In the genomic region with DNA sequence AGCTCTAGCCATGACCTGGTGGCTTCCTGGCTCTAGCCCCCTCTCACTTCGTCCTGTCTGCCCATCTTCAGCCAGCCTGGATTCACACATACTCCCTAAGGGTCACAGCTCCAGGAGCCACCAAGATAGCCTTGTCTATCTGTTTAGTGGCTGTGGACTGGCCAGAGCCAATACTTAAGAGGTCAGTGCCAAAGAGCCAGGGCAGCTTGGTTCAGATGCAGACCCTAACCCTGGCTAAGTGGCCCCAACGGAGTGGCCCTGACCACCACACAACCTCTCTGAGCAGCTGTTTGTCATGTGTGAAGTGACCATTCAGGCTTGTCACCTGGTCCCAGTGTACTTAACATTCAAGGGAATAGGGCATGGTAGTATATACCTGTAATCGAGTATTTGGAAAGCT, we compare ENCODE assay signal across 18 mouse cellular contexts. TPM values are rescaled to one million over a fixed set of nuclear protein-coding genes. Genes with fewer than 3 reads are reported as not detected.
DNase-seq lines count a peak whose midpoint lies in the region; ATAC-seq and TF ChIP-seq lines count a peak whose summit lies in the region.
"Had no signal": no experiment of that assay in that cellular context is flagged by ENCODE, and none has a peak within 500 bp of the region (broad histone marks: within the 10 kb centered on the region; RNA-seq: fewer than 3 reads in every experiment).

No protein-coding gene starts in this region.

- 93% methylated on average over 3 of the region's 3 CpGs for whole genome bisulfite sequencing in heart, adult 2 months
- 78% methylated on average over 3 of the region's 3 CpGs for WGBS in heart, embryonic 11.5 days (ENCODE audit: insufficient replicate concordance)

- no peak overlapping the region for H3K4me2 ChIP-seq in heart, embryonic 11.5 days
- H3K4me2 ChIP-seq: hindbrain, embryonic 14.5 days; intestine, embryonic 15.5 days; limb, embryonic 15.5 days; neural tube, embryonic 12.5 days had no signal

- H3K36me3 ChIP-seq in heart, adult 2 months (ENCODE audit: control insufficient read depth, insufficient read depth, low read length): no peaks in the 10 kb centered on the region
- no peaks in the 10 kb centered on the region for H3K36me3 ChIP-seq in heart, embryonic 11.5 days (ENCODE audit: control insufficient read depth, insufficient read depth, low read length)
- H3K36me3 ChIP-seq: intestine, embryonic 15.5 days; limb, embryonic 15.5 days; midbrain, embryonic 10.5 days; neural tube, embryonic 12.5 days had no signal

- TF ChIP-seq EP300 in heart, adult 2 months (IDR thresholded peaks at IDR 0.05; ENCODE audit: insufficient read depth, low read depth, low read length): no peak

- no peak overlapping the region for H3K4me3 ChIP-seq in heart, adult 2 months
- H3K4me3 ChIP-seq in heart, embryonic 11.5 days (ENCODE audit: low read depth, low read length): no peak overlapping the region
- H3K4me3 ChIP-seq: intestine, embryonic 15.5 days; limb, embryonic 15.5 days; midbrain, embryonic 10.5 days; neural tube, embryonic 12.5 days had no signal

- H3K27me3 ChIP-seq in heart, adult 2 months (ENCODE audit: control insufficient read depth, insufficient read depth, low read length): no peaks in the 10 kb centered on the region
- no peaks in the 10 kb centered on the region for H3K27me3 ChIP-seq in heart, embryonic 11.5 days (ENCODE audit: control insufficient read depth, insufficient read depth, low read length)
- H3K27me3 ChIP-seq: intestine, embryonic 15.5 days; limb, embryonic 15.5 days; neural tube, embryonic 12.5 days; Patski had no signal

- no peak for TF ChIP-seq POLR2A in heart, adult 2 months (IDR thresholded peaks at IDR 0.05; ENCODE audit: insufficient read depth, low read depth, low read length)

- no peak for ATAC-seq in heart, embryonic 11.5 days (replicated peaks; ENCODE audit: insufficient number of reproducible peaks, low FRiP score, low TSS enrichment)
- ATAC-seq: activated CD4-positive, CD25-positive, alpha-beta regulatory T cell, adult 4 months; forebrain, postnatal 0 days; intestine, embryonic 15.5 days; Patski had no signal

- no peak overlapping the region for H3K9ac ChIP-seq in heart, adult 2 months (ENCODE audit: low read depth, low read length)
- no peak overlapping the region for H3K9ac ChIP-seq in heart, embryonic 11.5 days (ENCODE audit: low read depth, low read length)
- H3K9ac ChIP-seq: forebrain, postnatal 0 days; hindbrain, embryonic 14.5 days; intestine, embryonic 15.5 days; limb, embryonic 15.5 days; neural tube, embryonic 12.5 days had no signal

- no peak overlapping the region for H3K27ac ChIP-seq in heart, adult 2 months
- H3K27ac ChIP-seq in heart, embryonic 11.5 days (ENCODE audit: low read depth, low read length): no peak overlapping the region
- H3K27ac ChIP-seq: hindbrain, embryonic 14.5 days; intestine, embryonic 15.5 days; limb, embryonic 15.5 days; midbrain, embryonic 10.5 days; neural tube, embryonic 12.5 days had no signal

- H3K4me1 ChIP-seq in heart, adult 2 months (ENCODE audit: control insufficient read depth, insufficient read depth, low read length): peaks cover 3% of the 10 kb centered on the region
- peaks cover 6% of the 10 kb centered on the region; the same call in 1 of the 2 replicates for H3K4me1 ChIP-seq in heart, embryonic 11.5 days (ENCODE audit: control insufficient read depth, insufficient read depth, low read length)
- H3K4me1 ChIP-seq: intestine, embryonic 15.5 days; limb, embryonic 15.5 days; neural tube, embryonic 12.5 days had no signal

- DNase-seq in heart, adult 2 months: peak; percentile 2 to 14
- peak; percentile 0 for DNase-seq in lung, postnatal 10 days
- DNase-seq in lung, postnatal 25 days (ENCODE audit: low spot score): no peak
- peak; percentile 2 for DNase-seq in gastrocnemius, postnatal 14 days
- peak; percentile 7 to 9 for DNase-seq in gastrocnemius, postnatal 4 days (ENCODE audit: low spot score in 2 of 2)
- no peak for DNase-seq in retina, embryonic 14.5 days (ENCODE audit: low spot score)
- DNase-seq: cerebellum, adult 9-11 months; forebrain, postnatal 0 days had no signal

- intact Hi-C loops in heart, adult 2 months (cut with DNase I): no loop called here
- intact Hi-C loops in gastrocnemius, postnatal 14 days (cut with DNase I; ENCODE audit: low total_unique reads): no loop called here

- TF ChIP-seq CTCF in heart, adult 2 months (IDR thresholded peaks at IDR 0.05): no peak

- no peaks in the 10 kb centered on the region for H3K9me3 ChIP-seq in heart, embryonic 11.5 days (replicated peaks; ENCODE audit: control insufficient read depth, low read length)
- H3K9me3 ChIP-seq: intestine, embryonic 15.5 days; limb, embryonic 15.5 days; midbrain, embryonic 10.5 days; neural tube, embryonic 12.5 days had no signal

- no peaks in the 10 kb centered on the region for H3K79me2 ChIP-seq in heart, adult 2 months (replicated peaks; ENCODE audit: control insufficient read depth, insufficient read depth, low read length)

RNA-seq across cellular contexts. Expression of a gene that starts 30.1 kb away (rescaled TPM):
- 10 to 100 TPM; 16.3 to 17.7 TPM for total RNA-seq in heart, adult 2 months (2021)
- polyA plus RNA-seq in heart, adult 2 months (2012; rRNA removed): 31.3 and 32.1 TPM in 2 replicates
- polyA plus RNA-seq in heart, embryonic 11.5 days (2014; fragmentation: Nextera tagmentation; extraction: Ambion mirVana): 19.6 and 21.6 TPM in 2 replicates
- total RNA-seq in gastrocnemius, postnatal 14 days (2021): 10 to 100 TPM in 1 of 2 experiments, 1 to 10 TPM in 1; 8.0 to 11.1 TPM
- 10 to 100 TPM; 26.8 to 27.1 TPM for total RNA-seq in gastrocnemius, postnatal 4 days (2021)
- total RNA-seq: granulocyte monocyte progenitor cell, adult 5-6 weeks; monocyte, adult 5-6 weeks had no signal

Comparison
In these comparisons a context has a peak if more than half of its experiments do, and no peak if none do; other contexts are left out.
1. DNase-seq: peak in heart, adult 2 months (2 of 2), lung, postnatal 10 days (single experiment), gastrocnemius, postnatal 14 days (single experiment) and gastrocnemius, postnatal 4 days (2 of 2); none in lung, postnatal 25 days (single experiment) and retina, embryonic 14.5 days (single experiment).